Mouse (Mus musculus) adrenal gland, postnatal 4 days (tissue): ENCODE measurements around the gene Gm17651. TPM values are rescaled to one million over a fixed set of nuclear protein-coding genes. Genes with fewer than 3 reads are reported as not detected.

ENCODE experiments used
- DNase-seq, 2 experiments: peaks; one replicate each; pipeline ENCODE4 v3.0.0; 2021 to 2022; ENCODE audit warnings: low spot score in 2 of 2, mixed read lengths in 2 of 2
- long read RNA-seq, 2 experiments: library from polyadenylated mRNA; stranded (forward); transcript quantifications; one replicate each; pipeline ENCODE4 v2.0.0; 2021
- total RNA-seq, 2 experiments: library from RNA; stranded (reverse); gene quantifications; 2 replicates each; pipeline ENCODE4 v1.2.3; 2021

Gm17651 gene
- not detected for total RNA-seq
- long read RNA-seq, experiment 1: 0 reads
- long read RNA-seq, experiment 2: 0 reads

DNA sequence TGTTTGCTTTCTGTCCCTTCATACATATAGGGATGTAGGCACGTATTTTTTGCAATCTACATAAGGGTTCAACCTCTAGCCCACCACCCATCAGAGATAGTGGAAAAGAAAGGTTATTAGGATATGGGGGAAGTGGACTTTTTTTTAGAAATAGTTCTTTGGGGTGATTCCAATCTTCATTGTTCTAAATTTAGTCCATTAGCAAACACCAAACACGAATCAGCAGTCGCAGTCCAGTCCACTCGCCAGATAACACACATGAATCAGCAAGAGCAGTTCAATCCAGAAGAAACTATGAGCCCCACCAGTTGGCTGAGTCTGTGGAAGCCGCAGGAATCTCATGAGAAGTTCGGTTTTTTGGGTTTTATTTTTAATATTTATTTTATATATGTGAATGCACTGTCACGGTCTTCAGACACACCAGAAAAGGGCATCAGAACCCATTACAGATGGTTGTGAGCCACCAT lies at the start of gene Gm17651:
TSS of gene Gm17651 (minus strand) at position 51 of the 467 bp plus-strand sequence.
- no peak for DNase-seq

DNA sequence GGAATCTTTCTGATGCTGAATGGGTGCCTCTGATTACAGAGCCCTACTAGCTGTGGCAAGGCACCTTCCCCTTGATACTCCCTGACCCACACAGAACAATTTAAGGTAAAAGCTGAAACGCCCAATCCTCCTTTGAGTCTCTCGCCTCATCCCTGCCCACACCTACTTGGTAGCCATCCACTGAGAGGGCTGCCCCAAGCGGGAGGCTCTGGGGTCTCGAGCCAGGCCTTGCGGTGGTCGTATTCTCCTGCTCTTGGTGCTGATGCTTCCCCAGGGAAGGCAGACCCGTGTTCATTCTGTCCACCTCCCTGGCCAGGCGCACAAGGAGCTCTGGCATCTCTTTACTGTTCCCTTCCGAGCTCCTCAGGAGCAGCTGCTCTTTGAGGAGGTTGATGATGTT lies 44.6 kb upstream of the Gm17651 start:
- no peak for DNase-seq

GRCm38 (mm10) chr3:97715922-97716321 lies 41.4 kb upstream of the Gm17651 start:
- no peak for DNase-seq

DNA sequence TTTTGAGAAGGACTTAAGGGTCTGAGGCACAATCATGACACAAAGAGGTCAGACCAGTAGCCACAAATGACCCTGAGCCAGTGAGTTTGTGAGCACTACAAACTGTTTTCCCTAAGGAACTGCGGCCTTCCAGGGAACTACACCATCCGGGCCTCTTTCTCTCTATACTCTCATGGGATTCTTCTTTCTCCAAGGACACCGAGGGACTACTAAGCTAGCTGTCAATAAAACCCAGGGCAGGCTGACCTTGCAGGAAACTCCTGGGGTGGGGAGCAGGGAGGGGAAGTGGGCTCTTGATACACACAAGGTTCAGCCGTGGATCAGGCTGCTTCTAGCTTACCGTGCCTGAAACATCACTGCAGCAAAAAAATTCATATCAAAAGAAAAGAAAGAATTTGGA lies 36.4 kb upstream of the Gm17651 start:
- DNase-seq: no peak

DNA sequence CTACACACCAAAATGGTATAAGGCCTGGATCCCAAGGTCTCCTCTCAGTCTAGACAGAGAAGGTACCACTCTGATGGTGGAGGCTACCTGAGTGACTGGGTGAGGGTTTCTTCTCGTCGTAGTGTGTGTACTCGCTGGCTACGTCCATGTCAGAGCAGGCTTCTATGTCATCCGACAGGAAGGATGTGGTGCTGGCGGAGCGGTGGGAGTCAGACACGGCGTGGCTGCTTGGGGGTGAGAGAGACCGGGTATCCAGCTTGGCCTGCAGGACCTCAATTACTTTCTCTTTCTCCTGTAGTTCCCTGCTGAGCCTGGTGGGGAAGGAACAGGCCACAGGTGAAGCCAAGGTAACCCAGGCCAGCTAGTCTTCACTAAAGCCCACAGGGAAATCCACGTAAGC lies 35.6 kb upstream of the Gm17651 start:
- DNase-seq: no peak

GRCm38 (mm10) chr3:97706561-97706960 lies 32.1 kb upstream of the Gm17651 start:
- no peak for DNase-seq

DNA sequence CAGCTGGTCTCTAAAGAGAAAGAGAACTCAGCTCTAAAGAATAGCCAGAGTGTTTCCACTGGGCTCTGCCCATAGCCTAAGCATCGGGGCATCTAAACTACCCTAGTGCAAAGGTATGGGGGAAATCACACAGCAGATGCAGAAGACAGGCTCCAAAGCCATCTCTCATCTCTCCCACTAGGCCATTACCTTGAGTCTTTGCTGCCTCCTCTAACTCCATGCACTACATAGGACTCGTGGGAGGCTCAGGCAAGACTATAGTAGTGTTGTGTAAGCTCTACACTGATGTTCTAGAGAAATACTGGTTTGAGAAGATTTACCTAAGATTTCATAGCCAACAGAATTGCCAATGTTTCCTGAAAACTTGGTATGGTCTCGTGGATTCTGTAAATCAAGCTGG lies 31.0 kb upstream of the Gm17651 start:
- DNase-seq: no peak

DNA sequence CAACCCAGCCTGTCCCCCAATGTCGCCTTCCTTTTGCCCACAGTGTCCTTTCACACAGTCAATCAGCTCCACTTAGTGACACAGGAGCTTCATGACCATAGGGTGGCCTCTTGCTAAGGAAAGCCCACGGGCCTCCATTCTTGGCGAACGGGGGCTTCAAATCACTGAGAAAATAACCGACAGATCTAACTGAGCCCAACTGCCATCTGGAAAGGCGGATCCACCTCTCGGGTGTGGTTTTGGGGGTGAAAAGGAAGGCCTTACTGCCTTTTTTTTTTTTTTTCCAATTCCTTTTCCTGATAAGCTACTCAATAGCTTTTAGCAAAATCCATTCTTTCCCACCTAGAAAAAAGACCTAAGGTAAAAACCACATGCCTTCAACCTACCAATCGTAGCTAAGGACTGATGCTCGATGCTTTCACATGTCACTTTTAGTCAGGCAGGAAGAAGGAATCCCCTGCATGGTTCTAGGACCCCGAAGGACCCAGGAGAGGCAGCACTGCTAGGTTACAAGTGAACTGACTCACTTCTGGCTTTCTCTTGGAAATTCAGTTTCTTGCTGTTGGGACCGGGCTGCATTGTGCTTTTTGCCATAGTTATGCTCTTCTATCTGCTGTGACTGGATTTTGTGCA lies 28.1 kb upstream of the Gm17651 start:
- DNase-seq: no peak

- DNase-seq: no peak
Measured at GRCm38 (mm10) chr3:97701198-97701597, 26.7 kb upstream of the Gm17651 start.

- no peak for DNase-seq
Measured at GRCm38 (mm10) chr3:97699061-97699460, 24.6 kb upstream of the Gm17651 start.

DNA sequence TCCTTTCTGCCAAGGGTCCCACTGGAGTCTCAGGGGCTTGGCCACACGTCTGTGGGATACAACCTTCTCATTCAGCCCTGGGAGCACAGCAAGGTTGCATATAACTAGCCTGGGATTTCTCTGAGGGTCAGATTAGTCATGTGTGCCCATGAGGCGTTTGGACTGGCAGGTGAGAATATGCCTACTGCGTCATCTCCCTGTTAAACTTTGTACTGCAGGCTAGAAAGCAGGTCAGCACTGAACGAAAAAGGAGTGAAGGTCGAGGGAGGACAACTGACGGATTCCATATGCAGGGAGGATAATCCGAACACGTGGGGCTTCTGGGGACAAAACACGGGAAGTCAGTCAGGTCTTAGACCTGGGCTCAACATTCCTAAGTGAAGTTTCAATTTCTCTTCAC lies 22.8 kb upstream of the Gm17651 start:
- DNase-seq: no peak

- DNase-seq: no peak
Measured at GRCm38 (mm10) chr3:97696866-97697265, 22.4 kb upstream of the Gm17651 start.

GRCm38 (mm10) chr3:97693806-97694205 lies 19.3 kb upstream of the Gm17651 start:
- DNase-seq: no peak

GRCm38 (mm10) chr3:97691443-97692017 lies 17.0 kb upstream of the Gm17651 start:
- DNase-seq: no peak

- no peak for DNase-seq
Measured at GRCm38 (mm10) chr3:97690590-97690989, 16.1 kb upstream of the Gm17651 start.

DNA sequence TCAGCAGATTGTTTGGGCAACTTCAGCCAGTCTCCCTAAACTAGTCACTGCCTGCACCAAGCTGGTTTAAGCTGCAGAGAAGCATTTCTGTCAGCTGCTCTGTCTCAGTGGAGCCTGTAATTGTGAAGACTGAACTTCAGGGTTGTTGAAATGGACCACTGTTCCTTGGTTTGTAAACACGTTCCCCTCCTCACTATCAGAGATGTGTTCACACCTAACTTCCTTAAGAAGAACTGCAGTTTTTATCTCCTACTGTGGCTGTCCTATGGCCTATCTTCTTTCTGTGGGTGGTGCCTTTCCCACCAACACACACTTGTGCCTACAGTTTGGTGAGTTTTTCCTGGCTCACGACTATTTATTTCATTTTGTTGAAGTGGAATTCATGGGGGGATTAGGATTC lies 14.8 kb upstream of the Gm17651 start:
- DNase-seq: no peak

- no peak for DNase-seq
Measured at GRCm38 (mm10) chr3:97686372-97687117, 12.1 kb upstream of the Gm17651 start.

- no peak for DNase-seq
Measured at GRCm38 (mm10) chr3:97683560-97684195, 9.2 kb upstream of the Gm17651 start.

- no peak for DNase-seq
Measured at GRCm38 (mm10) chr3:97682576-97682975, 8.1 kb upstream of the Gm17651 start.

DNA sequence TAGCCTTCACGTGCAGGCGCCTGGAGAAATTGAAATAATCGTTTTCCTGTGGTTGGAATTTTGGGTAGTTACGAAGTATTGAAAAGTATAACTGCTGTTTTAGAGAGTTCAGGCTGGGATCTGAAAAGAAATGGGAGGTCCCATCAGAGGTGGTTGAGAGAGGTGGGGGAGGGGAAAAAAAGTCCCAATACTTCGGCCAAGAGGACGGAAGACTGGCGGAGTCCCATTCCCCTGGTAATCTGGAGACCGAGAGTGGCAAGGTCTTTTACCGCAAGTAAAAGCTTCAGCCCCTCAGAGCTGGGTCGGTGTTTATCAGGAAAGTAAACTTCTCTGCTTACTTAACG lies 7.6 kb upstream of the Gm17651 start:
- DNase-seq: no peak

DNA sequence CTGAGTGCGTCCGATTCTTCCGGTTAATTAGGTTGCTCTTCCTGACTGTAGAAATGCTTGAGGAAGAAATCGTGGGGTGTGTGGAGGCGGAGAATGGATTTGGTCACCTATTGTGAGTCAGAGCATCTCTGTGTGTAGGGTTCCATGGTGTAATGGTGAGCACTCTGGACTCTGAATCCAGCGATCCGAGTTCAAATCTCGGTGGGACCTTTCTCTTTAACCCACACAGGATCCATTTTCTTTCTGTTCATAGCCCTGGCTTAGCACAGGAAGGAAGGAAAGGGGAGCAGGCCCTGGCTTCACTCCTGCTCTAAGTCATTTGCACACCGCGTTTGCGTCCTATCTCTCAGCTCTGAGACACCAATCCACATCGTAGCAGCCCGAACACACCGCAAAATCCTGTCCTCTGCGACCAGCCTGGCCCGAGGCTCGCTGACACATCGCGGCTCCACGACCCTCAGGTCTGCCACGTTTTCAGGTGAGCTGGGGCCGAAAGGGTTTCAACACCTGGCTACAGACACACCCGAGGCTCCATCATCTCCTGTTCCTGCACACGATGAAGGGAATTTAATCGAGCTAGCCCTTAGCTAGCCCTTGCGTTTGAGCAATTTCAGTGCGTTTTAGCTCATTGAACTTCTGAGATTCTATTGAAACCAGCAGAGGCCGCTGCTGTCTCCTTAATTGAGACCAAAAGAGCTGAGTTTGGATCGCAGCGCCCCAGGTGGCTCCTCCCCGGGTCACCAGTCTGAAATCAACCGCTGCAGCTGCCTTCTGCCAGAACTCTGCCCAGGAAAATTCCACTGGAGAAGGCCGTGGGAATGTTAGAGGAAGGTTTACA lies 7.0 kb upstream of the Gm17651 start:
- DNase-seq: peak in 1 of 2 experiments; percentile 54
